Mouse (Mus musculus) erythroblast, embryonic 14.5 days (primary cell): ENCODE measurements around the gene Bicdl1.

ENCODE experiments used
- GATA1 ChIP-seq: IDR thresholded peaks from 2 replicates; pipeline ENCODE4 v1.6.1; 2012; ENCODE audit warnings: low read length, inconsistent platforms, mixed read lengths
- TAL1 ChIP-seq: IDR thresholded peaks from 3 replicates; pipeline ENCODE4 v1.6.1; 2012; ENCODE audit warnings: low read length, inconsistent platforms, mixed read lengths

DNA sequence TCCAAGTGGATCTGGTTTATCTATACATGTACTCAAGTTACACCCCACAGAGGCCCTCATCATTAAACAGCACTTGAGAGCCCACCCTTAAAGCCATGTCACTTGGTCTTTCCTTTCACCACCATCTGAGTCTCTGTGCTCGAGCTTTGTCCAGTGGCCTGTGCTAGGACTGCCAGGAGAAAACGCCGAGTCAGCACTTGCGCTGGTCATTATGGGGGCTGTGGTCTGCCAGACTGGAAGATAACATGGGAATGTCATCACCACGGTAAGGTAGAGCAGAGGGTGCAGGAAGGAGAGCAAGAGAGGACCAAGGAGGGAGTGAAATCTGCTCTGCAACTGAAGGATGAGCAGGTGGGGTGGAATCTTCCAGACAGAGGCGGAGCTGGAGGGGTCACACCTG is 73.1 kb downstream of the Bicdl1 start:
- no peak for TF ChIP-seq GATA1
- no peak for TF ChIP-seq TAL1
